Comparison of ENCODE assay signal across 16 mouse cellular contexts in the genomic region with DNA sequence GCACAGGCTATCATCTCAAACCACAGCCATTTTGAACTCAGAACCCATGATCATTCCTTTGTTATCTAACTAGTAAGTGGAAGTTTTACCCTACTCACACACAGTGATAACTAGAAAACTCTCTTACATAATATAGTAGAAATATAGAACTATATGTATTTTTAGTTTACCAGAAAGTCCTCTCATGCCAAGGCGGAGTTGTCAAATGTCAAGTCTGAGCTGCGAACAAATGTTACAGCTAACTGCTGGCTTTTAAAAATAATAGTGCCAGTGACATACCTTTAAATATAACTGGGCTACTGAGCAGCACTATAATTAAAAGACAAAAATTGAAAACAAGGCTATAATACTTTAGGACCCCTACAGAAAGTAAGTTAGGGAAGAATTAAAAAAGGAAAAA.
"Had no signal": no experiment of that assay in that cellular context is flagged by ENCODE, and none has a peak within 500 bp of the region (broad histone marks: within the 10 kb centered on the region; RNA-seq: fewer than 3 reads in every experiment).

No protein-coding gene starts in this region.

- H3K4me3 ChIP-seq: lung, embryonic 15.5 days; megakaryocyte, embryonic 14.5 days; midbrain, embryonic 13.5 days; midbrain, embryonic 15.5 days; neural tube, embryonic 12.5 days had no signal

- H3K27ac ChIP-seq: lung, embryonic 15.5 days; macrophage; midbrain, embryonic 13.5 days; midbrain, embryonic 15.5 days; neural tube, embryonic 12.5 days had no signal

- DNase-seq: liver, postnatal 0 days; lung, adult 2 months; lung, postnatal 14 days; lung, postnatal 36 days; retina, postnatal 1 day; right cerebral cortex, postnatal 14 days; spleen, adult 18-20 months; thymus, adult 2 months; thymus, postnatal 25 days; thymus, postnatal 4 days had no signal
